Comparison of ENCODE assay signal across 21 mouse cellular contexts in the genomic region with DNA sequence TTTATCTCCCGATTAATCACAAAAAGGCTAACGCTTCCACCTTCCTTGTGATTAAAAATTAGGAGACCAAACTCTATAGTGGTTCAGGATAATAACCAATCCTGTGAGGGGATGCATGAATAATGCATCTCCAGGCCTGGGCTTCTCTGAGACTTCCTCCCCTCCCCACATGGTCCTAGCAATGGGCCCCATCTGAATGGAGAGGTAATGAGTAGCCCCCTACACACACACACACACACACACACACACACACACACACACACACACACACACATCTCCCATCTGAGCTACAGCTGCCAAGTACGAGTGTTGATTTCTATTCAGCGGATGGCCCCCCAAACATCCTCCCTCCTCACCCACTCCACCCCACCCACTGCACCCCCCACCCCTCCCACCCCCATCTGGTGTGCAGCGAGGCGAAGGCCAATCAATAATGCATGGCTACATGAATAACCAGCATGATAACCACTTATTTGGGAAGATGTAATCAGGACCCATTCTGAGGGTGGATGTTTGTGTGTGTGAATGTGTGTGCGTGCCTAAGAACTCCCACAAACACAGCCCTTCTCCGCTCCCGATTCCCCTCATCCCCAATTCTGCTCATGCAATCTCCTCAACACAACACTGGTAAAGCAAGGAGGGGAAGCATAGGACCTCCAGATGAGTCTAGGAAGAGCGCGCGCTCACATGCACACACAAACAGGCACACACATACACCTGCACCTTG.
DNase-seq lines count a peak whose midpoint lies in the region; ATAC-seq and TF ChIP-seq lines count a peak whose summit lies in the region.
"Had no signal": no experiment of that assay in that cellular context is flagged by ENCODE, and none has a peak within 500 bp of the region (broad histone marks: within the 10 kb centered on the region; RNA-seq: fewer than 3 reads in every experiment).

No protein-coding gene starts in this region.

- no peaks in the 10 kb centered on the region for H3K4me1 ChIP-seq in midbrain, embryonic 11.5 days (ENCODE audit: control insufficient read depth, insufficient read depth, low read length)
- H3K4me1 ChIP-seq in midbrain, postnatal 0 days (ENCODE audit: insufficient read depth, low read length), result no peaks in the 10 kb centered on the region
- peaks cover 10% of the 10 kb centered on the region; the same call in 1 of the 2 replicates for H3K4me1 ChIP-seq in forebrain, embryonic 12.5 days
- H3K4me1 ChIP-seq in hindbrain, embryonic 13.5 days (replicated peaks), result peaks cover 9% of the 10 kb centered on the region
- H3K4me1 ChIP-seq in neural tube, embryonic 14.5 days (ENCODE audit: control insufficient read depth, insufficient read depth, low read length), result no peaks in the 10 kb centered on the region
- H3K4me1 ChIP-seq in heart, embryonic 10.5 days, result peaks cover 4% of the 10 kb centered on the region; the same call in 1 of the 2 replicates
- H3K4me1 ChIP-seq: liver, embryonic 12.5 days had no signal

- no peaks in the 10 kb centered on the region for H3K36me3 ChIP-seq in midbrain, embryonic 11.5 days (ENCODE audit: control insufficient read depth, insufficient read depth, low read length)
- H3K36me3 ChIP-seq in midbrain, postnatal 0 days (ENCODE audit: insufficient read depth, low read length), result no peaks in the 10 kb centered on the region
- H3K36me3 ChIP-seq in forebrain, embryonic 12.5 days (replicated peaks), result no peaks in the 10 kb centered on the region
- H3K36me3 ChIP-seq in hindbrain, embryonic 13.5 days, result 0 out of 2 replicates have a peak, but pooled peaks cover 3% of the 10 kb centered on the region
- no peaks in the 10 kb centered on the region for H3K36me3 ChIP-seq in neural tube, embryonic 14.5 days (ENCODE audit: control insufficient read depth, insufficient read depth, low read length)
- no peaks in the 10 kb centered on the region for H3K36me3 ChIP-seq in heart, embryonic 10.5 days
- H3K36me3 ChIP-seq: embryonic facial prominence, embryonic 15.5 days; heart, embryonic 15.5 days; liver, embryonic 12.5 days; lung, embryonic 15.5 days had no signal

- DNase-seq in midbrain, embryonic 11.5 days (ENCODE audit: low spot score, missing footprints), result no peak
- DNase-seq in midbrain, postnatal 0 days (ENCODE audit: low spot score), result no peak
- DNase-seq in heart, embryonic 10.5 days (ENCODE audit: low spot score), result no peak
- DNase-seq in spleen, postnatal 4 days (ENCODE audit: low spot score in 2 of 2), result no peak
- DNase-seq: adrenal gland, postnatal 10 days; B cell, adult 2 months; cerebellum, adult 9-11 months; gastrocnemius, adult 2 months; heart, adult 18-20 months; right cerebral cortex, adult 18-20 months; thymus, adult 18-20 months had no signal

- WGBS in midbrain, embryonic 11.5 days, result 83% methylated on average over 12 of the region's 12 CpGs
- 63% methylated on average over 12 of the region's 12 CpGs for WGBS in midbrain, postnatal 0 days
- 77% methylated on average over 12 of the region's 12 CpGs for WGBS in forebrain, embryonic 12.5 days
- 73% methylated on average over 12 of the region's 12 CpGs for WGBS in hindbrain, embryonic 13.5 days
- 75% methylated on average over 12 of the region's 12 CpGs for WGBS in neural tube, embryonic 14.5 days
- 87% methylated on average over 12 of the region's 12 CpGs for WGBS in heart, embryonic 10.5 days

- 0 out of 2 replicates have a peak, but pooled peaks have one; percentile 34 for ATAC-seq in midbrain, embryonic 11.5 days (ENCODE audit: low FRiP score)
- no peak for ATAC-seq in midbrain, postnatal 0 days (ENCODE audit: low FRiP score)
- ATAC-seq in forebrain, embryonic 12.5 days (ENCODE audit: low FRiP score), result peak; percentile 72
- 0 out of 2 replicates have a peak, but pooled peaks have one; percentile 31 for ATAC-seq in hindbrain, embryonic 13.5 days (ENCODE audit: low FRiP score)
- no peak for ATAC-seq in neural tube, embryonic 14.5 days (ENCODE audit: low read depth)
- ATAC-seq: inflammation-experienced regulatory T-cells, adult 6 months; liver, embryonic 12.5 days had no signal

- H3K4me2 ChIP-seq in midbrain, embryonic 11.5 days, result no peak overlapping the region
- H3K4me2 ChIP-seq in midbrain, postnatal 0 days (ENCODE audit: low read depth, low read length, poor library complexity, severe bottlenecking), result no peak overlapping the region
- H3K4me2 ChIP-seq in forebrain, embryonic 12.5 days, result no peak overlapping the region
- H3K4me2 ChIP-seq in hindbrain, embryonic 13.5 days, result no peak overlapping the region
- H3K4me2 ChIP-seq in neural tube, embryonic 14.5 days (ENCODE audit: low read depth, low read length), result no peak overlapping the region
- H3K4me2 ChIP-seq: embryonic facial prominence, embryonic 15.5 days; heart, embryonic 15.5 days; liver, embryonic 12.5 days; lung, embryonic 15.5 days had no signal

- H3K4me3 ChIP-seq in midbrain, embryonic 11.5 days (ENCODE audit: low read depth, low read length), result no peak overlapping the region
- H3K4me3 ChIP-seq in midbrain, postnatal 0 days (ENCODE audit: low read depth, low read length), result no peak overlapping the region
- no peak overlapping the region for H3K4me3 ChIP-seq in forebrain, embryonic 12.5 days (replicated peaks)
- H3K4me3 ChIP-seq in hindbrain, embryonic 13.5 days, result no peak overlapping the region
- H3K4me3 ChIP-seq in neural tube, embryonic 14.5 days (ENCODE audit: low read depth, low read length), result no peak overlapping the region
- no peak overlapping the region for H3K4me3 ChIP-seq in heart, embryonic 10.5 days
- H3K4me3 ChIP-seq: embryonic facial prominence, embryonic 15.5 days; gastrocnemius, adult 2 months; heart, embryonic 15.5 days; layer of hippocampus, adult 2 months; liver, embryonic 12.5 days; lung, embryonic 15.5 days had no signal

- no peak overlapping the region for H3K9ac ChIP-seq in midbrain, embryonic 11.5 days (ENCODE audit: low read length)
- no peak overlapping the region for H3K9ac ChIP-seq in midbrain, postnatal 0 days (replicated peaks; ENCODE audit: low read length, poor library complexity, severe bottlenecking)
- no peak overlapping the region for H3K9ac ChIP-seq in forebrain, embryonic 12.5 days
- no peak overlapping the region for H3K9ac ChIP-seq in hindbrain, embryonic 13.5 days
- no peak overlapping the region for H3K9ac ChIP-seq in neural tube, embryonic 14.5 days (replicated peaks; ENCODE audit: low read depth, low read length)
- H3K9ac ChIP-seq: embryonic facial prominence, embryonic 15.5 days; heart, embryonic 15.5 days; liver, embryonic 12.5 days; lung, embryonic 15.5 days had no signal

- H3K27me3 ChIP-seq in midbrain, embryonic 11.5 days (ENCODE audit: control insufficient read depth, insufficient read depth, low read length), result no peaks in the 10 kb centered on the region
- H3K27me3 ChIP-seq in midbrain, postnatal 0 days (ENCODE audit: insufficient read depth, low read length), result no peaks in the 10 kb centered on the region
- H3K27me3 ChIP-seq in forebrain, embryonic 12.5 days, result peaks cover 18% of the 10 kb centered on the region; the same call in 1 of the 2 replicates
- peaks cover 5% of the 10 kb centered on the region; the same call in 1 of the 2 replicates for H3K27me3 ChIP-seq in hindbrain, embryonic 13.5 days
- H3K27me3 ChIP-seq in neural tube, embryonic 14.5 days (ENCODE audit: control insufficient read depth, insufficient read depth, low read length), result no peaks in the 10 kb centered on the region
- peaks cover 19% of the 10 kb centered on the region; the same call in 1 of the 2 replicates for H3K27me3 ChIP-seq in heart, embryonic 10.5 days (ENCODE audit: insufficient read depth, poor library complexity, severe bottlenecking)
- H3K27me3 ChIP-seq: embryonic facial prominence, embryonic 15.5 days; heart, embryonic 15.5 days; lung, embryonic 15.5 days had no signal

- TF ChIP-seq CTCF in midbrain, postnatal 0 days (IDR thresholded peaks at IDR 0.05), result no peak

- no peak overlapping the region for H3K27ac ChIP-seq in midbrain, embryonic 11.5 days (ENCODE audit: low read depth, low read length)
- no peak overlapping the region for H3K27ac ChIP-seq in midbrain, postnatal 0 days (ENCODE audit: low read depth, low read length)
- H3K27ac ChIP-seq in forebrain, embryonic 12.5 days, result no peak overlapping the region
- H3K27ac ChIP-seq in hindbrain, embryonic 13.5 days, result no peak overlapping the region
- peak overlapping the region; percentile 16; the same call in 1 of the 2 replicates for H3K27ac ChIP-seq in neural tube, embryonic 14.5 days (ENCODE audit: low read depth, low read length)
- no peak overlapping the region for H3K27ac ChIP-seq in heart, embryonic 10.5 days
- H3K27ac ChIP-seq: embryonic facial prominence, embryonic 15.5 days; gastrocnemius, adult 2 months; heart, embryonic 15.5 days; layer of hippocampus, adult 2 months; liver, embryonic 12.5 days; lung, embryonic 15.5 days; macrophage had no signal

- no peaks in the 10 kb centered on the region for H3K9me3 ChIP-seq in midbrain, embryonic 11.5 days (ENCODE audit: control insufficient read depth, low read length)
- H3K9me3 ChIP-seq in midbrain, postnatal 0 days (ENCODE audit: low read length), result no peaks in the 10 kb centered on the region
- no peaks in the 10 kb centered on the region for H3K9me3 ChIP-seq in forebrain, embryonic 12.5 days
- H3K9me3 ChIP-seq in hindbrain, embryonic 13.5 days, result no peaks in the 10 kb centered on the region
- H3K9me3 ChIP-seq in neural tube, embryonic 14.5 days (ENCODE audit: control insufficient read depth, low read length), result no peaks in the 10 kb centered on the region
- no peaks in the 10 kb centered on the region for H3K9me3 ChIP-seq in heart, embryonic 10.5 days
- H3K9me3 ChIP-seq: embryonic facial prominence, embryonic 15.5 days; heart, embryonic 15.5 days; liver, embryonic 12.5 days; lung, embryonic 15.5 days had no signal

Comparison
In these comparisons a context has a peak if more than half of its experiments do, and no peak if none do; other contexts are left out.
1. ATAC-seq: peak in midbrain, embryonic 11.5 days (single experiment), forebrain, embryonic 12.5 days (single experiment) and hindbrain, embryonic 13.5 days (single experiment); none in midbrain, postnatal 0 days (single experiment) and neural tube, embryonic 14.5 days (single experiment).